Mouse (Mus musculus) activated CD4-positive, CD25-positive, alpha-beta regulatory T cell, adult 4 months (primary cell): Measurements from ENCODE around the gene Rhoc. TPM values are rescaled to one million over a fixed set of nuclear protein-coding genes. Genes with fewer than 3 reads are reported as not detected.
A peak's percentile ranks its signal among the peaks of the same experiment; 100 is the strongest.
"Not testable (repeated sequence)": the region's sequence is repeated elsewhere in the genome, so short reads cannot be mapped to it uniquely, and the experiment has no call there.

Source experiments
- ATAC-seq: one replicate; pipeline ENCODE4 v1.8.0; 2017
- polyA plus RNA-seq, 2 experiments: library from polyadenylated mRNA; unstranded; fragments of 100-300 nt; shearing (Covaris generic); gene quantifications; one replicate each; pipeline ENCODE4 v1.2.1; 2017

Rhoc gene
- polyA plus RNA-seq, 2 experiments from 2014 or later = 7.3 to 9.9 TPM

- ATAC-seq = no peak
Measured at GRCm38 (mm10) chr3:104788561-104789311, 561 bp downstream of the Rhoc start.

GRCm38 (mm10) chr3:104789312-104789605 is 1.1 kb downstream of the Rhoc start:
- no peak for ATAC-seq

GRCm38 (mm10) chr3:104789822-104790221 is 1.6 kb downstream of the Rhoc start:
- no peak for ATAC-seq

DNA sequence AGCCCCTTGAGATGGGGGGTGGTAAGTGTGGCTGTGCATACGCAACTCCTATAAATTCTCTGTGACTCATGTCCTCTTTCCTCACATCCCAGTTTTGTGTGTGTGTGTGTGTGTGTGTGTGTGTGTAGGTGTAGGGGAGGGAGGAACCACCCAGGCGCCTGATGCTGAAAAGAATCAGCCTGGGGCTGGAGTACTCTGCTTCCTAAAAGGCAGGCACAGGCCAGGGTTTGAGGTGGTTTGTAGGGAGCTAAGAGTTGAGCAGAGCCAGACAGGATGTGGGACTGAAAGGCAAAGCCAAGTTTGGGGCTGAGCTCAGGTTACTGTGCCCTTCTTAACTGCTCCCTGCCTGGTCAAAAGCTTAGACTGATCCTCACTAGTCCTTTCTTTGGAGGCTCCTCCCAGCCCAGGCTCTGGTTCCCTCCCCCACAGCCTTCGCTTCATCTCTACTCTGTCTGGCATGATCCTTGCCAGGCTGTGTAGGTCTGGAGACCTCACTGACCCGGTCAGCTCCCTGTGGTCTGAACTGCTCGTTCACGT is 2.3 kb downstream of the Rhoc start:
- ATAC-seq = no peak

DNA sequence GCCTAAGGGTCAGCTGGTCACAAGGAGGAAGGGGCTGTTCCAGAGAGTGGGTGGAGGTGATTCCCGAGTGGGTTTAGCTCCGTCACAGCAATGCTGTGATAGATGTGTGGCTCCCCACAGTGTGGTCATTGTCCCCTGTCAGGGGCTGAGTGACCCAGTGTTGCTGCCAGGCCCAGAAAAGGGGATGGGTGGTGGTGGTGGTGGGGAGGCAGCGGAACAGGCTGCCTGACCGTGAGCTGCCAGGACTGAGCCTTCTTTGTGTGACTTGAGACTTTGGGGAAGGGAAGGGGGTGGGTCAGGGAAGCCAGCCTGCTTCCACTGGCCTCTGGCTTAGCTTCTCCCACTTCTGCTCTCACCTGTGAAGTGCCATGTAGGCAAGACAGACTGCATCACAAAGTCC is 2.8 kb downstream of the Rhoc start:
- ATAC-seq = no peak

GRCm38 (mm10) chr3:104791671-104792070 is 3.5 kb downstream of the Rhoc start:
- no peak for ATAC-seq

GRCm38 (mm10) chr3:104792360-104793270 is 4.4 kb downstream of the Rhoc start:
- no peak for ATAC-seq

DNA sequence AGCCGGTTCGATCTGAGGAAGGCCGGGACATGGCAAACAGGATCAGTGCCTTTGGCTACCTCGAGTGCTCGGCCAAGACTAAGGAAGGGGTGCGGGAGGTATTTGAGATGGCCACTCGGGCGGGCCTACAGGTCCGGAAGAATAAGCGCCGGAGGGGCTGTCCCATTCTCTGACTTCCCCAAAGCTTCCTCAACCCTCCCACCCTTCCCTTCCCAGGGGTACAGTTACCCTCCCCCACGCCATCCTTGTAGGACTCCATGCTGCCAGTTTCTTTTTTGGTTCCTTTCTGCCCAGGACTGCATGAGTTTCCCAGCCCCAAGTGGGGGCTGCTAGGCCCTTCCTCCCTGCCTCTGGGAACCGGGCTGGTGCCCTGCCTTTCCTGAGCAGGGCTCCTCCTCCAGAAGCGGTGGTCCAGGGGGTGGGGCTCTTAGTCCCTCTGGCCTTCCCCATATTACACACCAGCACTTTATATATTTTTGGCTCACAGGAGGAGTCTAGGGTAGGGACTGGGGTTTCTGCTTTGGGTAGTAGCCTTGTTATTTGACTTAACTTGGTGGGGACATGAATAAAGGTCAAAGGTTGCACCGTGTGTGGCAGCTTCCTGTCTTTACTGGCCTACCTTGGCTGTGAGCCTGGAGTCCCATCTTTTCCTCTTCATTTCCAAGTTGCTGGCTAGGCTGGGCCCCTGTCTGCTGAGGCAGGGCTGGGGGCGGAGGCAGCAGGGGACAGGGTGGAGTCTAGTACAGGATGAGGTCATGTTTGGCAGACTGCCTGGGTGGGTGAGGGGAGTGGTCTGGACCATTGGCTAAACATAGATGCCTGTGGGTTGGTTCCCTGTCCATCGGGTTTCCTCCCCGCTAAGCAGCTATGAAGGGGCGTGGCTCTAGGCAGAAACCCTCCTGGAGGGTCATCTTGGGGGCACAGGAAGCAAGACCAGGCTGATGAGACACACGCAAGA is 6.0 kb downstream of the Rhoc start:
- ATAC-seq = peak; percentile 30

GRCm38 (mm10) chr3:104794953-104795470 is 6.8 kb downstream of the Rhoc start:
- ATAC-seq = no peak

DNA sequence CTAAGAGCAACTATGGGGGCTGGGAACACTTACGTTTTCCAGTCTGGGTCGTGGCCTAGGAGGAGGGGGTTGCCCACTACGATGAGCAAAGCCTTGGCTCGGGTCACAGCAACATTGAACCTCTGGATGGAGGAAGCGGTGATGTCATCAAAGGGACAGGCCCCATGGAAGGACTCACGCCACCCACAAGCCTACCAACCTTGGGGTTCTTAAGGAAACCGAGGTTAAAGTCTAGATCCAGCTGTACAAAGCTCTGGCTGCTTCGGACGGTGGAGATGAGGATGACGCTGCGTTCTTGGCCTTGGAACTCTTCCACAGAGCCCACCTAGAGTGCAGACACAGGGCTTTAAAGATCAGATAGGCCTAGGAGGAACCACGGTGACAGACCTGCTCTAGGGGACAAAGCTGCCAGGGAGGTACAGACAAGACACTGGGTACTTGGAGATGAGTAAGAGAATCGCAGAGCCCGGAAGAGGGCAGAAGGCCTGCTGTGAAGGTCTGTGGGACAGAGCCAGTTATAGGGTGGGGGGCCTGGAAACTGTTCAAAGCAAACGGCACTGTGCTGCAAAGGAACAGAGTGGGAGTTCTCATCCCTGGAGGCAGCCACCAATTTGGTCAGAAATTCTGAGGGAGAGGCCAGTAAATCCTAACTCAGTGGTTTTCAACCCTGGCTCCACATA is 7.6 kb downstream of the Rhoc start:
- no peak for ATAC-seq

DNA sequence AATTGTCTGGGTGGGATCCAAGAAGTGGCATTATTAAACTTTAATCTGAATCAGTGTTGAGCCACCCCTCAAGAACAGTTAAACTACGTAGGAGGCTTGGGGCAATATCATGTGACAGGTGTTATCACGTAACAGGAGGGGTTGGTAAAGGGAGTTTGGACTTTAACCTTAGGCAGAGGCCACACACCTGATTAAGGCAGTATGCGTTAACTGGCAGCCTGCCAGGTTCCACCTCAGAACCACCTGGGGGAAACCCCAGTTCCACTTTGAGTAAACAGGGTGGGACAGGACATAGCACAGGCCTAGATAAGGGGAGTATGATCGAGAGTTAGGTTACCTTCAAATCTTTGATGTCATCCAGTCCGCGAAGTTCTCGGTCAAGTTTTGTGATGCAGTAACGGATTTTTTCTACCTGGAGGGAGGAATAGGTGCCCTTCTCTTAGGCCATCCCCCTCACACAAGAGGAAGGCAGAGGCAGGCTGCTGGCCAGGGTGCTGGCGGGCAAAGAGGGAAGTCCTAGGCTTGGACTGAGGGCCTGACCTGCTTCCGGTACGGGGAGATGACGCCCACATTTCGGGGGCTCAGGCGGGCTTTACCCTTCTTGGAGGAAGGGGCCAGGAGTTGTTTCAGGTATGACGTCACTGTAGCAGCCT is 8.4 kb downstream of the Rhoc start:
- ATAC-seq = peak; percentile 77

GRCm38 (mm10) chr3:104800681-104801080 is 12.5 kb downstream of the Rhoc start:
- ATAC-seq = no peak

DNA sequence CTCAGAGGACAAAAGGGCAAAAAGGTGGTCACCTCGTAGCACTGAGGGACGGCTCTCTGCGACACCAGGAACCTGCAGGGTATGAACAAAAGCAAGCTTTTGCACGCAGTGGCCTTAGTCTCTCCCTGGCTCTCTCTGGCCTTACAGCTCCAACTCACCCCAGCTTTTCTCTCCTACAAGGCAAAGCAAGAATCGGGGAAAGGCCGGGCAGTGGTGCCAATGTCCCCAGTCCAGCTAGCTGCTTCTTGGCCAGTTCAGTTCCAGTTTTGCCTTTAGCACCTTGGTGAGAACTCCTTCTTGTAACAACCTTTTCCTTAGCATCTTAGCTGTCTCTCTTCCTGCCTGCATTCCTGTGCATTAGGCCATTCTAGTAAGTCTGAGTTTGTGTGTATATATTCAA is 13.3 kb downstream of the Rhoc start:
- ATAC-seq = no peak

GRCm38 (mm10) chr3:104804312-104804711 is 16.1 kb downstream of the Rhoc start:
- no peak for ATAC-seq

- ATAC-seq = no peak
Measured at GRCm38 (mm10) chr3:104805539-104805938, 17.4 kb downstream of the Rhoc start.

DNA sequence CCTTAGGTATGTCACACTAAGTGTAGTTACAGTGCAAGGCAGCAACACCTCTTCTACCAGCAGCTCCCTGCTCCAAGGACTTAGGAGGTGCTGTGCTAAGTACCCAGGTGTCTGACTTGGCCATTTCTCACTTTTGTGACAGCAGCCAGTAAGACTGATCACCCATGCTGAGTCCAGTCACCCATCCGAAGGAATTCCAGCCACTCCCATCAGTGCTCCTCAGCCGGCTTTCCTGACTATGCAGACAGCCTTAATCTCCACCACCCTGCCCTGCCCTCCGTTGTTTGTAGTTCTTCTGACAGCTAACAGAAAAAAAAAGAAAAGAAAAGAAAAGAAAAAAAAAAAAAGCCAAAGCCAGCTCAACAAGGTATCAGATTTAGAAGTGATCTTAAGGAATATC is 23.6 kb downstream of the Rhoc start:
- ATAC-seq = no peak

GRCm38 (mm10) chr3:104812254-104812653 is 24.1 kb downstream of the Rhoc start:
- no peak for ATAC-seq

GRCm38 (mm10) chr3:104813227-104813626 is 25.1 kb downstream of the Rhoc start:
- ATAC-seq = not testable (repeated sequence)

GRCm38 (mm10) chr3:104814746-104815145 is 26.6 kb downstream of the Rhoc start:
- no peak for ATAC-seq

DNA sequence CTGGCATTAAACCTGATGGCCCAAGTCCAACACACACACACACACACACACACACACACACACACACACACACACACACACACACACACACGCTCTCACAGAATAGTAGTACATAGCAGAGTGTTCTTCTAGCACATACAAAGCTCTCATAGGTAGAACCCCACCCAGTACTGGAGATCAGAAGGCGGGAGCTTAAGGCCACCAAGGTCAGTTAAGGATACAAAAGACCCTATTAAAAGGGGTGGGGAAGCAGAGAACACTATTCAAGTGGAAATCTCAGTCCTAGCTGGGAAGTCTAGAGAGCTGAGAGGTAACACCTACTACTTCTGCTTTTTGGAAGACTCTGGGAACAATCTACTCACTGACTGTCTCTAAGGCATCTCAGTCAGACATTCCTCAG is 27.2 kb downstream of the Rhoc start:
- no peak for ATAC-seq

DNA sequence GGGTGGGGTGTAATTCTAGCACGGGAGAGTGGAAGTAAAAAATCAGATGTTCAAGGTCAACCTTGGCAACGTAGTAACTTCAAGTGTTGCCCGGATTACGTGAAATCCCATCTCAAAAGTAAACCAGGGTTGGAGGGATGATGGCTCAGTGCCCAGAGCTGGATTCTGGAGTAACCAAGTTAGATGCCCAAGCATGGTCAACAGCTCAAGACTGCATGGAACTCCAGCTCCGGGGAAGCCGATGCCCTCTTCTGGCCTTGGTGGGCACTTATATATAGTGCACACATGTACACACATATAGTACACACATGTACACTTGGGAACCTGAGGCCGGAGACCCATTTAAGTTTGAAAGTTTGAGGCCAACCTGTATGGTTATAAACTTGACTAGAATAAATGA is 28.0 kb downstream of the Rhoc start:
- ATAC-seq = no peak
